Mouse (Mus musculus) macrophage (primary cell): Measurements from ENCODE around the gene Oxct2b. TPM values are rescaled to one million over a fixed set of nuclear protein-coding genes. Genes with fewer than 3 reads are reported as not detected.
"Not testable (repeated sequence)": the region's sequence is repeated elsewhere in the genome, so short reads cannot be mapped to it uniquely, and the experiment has no call there.

Experiments
- H3K27ac ChIP-seq: fragments of 350-480 bp; formaldehyde crosslinking; 2 replicates; pipeline ENCODE4 v1.9.0; 2021
- H3K36me3 ChIP-seq: fragments of 350-480 bp; formaldehyde crosslinking; 2 replicates; pipeline ENCODE4 v1.9.0; 2021; ENCODE audit errors: inconsistent target
- H3K4me3 ChIP-seq: fragments of 350-480 bp; formaldehyde crosslinking; 2 replicates; pipeline ENCODE4 v1.9.0; 2021; ENCODE audit errors: inconsistent target
- H3K79me2 ChIP-seq: fragments of 350-480 bp; formaldehyde crosslinking; 2 replicates; pipeline ENCODE4 v1.9.0; 2021; ENCODE audit errors: inconsistent target
- WGBS: methylation state at CpG from one replicate; pipeline ENCODE4 v1.1.7; 2026; ENCODE audit warnings: inconsistent platforms; ENCODE audit not compliant: missing documents; 5-methylcytosine and 5-hydroxymethylcytosine counted together
- polyA plus RNA-seq: library from polyadenylated mRNA; stranded (reverse); fragments of 250-400 nt; gene quantifications from 3 replicates; pipeline ENCODE4 v1.2.4, GENCODE M21; 2018; ENCODE audit warnings: inconsistent platforms

Gene Oxct2b
- polyA plus RNA-seq, 1 experiment from 2014 or later = not detected

DNA sequence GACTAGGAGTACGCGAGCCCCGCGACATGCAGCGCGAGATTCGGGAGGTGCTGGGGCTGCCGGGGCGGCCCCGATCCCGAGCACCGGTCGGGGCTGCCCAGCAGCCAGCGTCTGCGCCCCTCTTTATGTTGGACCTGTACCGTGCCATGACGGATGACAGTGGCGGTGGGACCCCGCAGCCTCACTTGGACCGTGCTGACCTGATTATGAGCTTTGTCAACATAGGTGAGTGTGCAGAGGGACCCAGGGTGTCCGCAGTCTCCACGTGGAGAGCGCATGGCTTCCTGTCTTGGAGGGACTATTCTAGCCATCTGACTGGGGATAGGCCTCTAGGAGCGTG, 10.6 kb upstream of the Oxct2b start:
- H3K36me3 ChIP-seq = no peaks in the 10 kb centered on the region
- no peaks in the 10 kb centered on the region for H3K79me2 ChIP-seq
- H3K4me3 ChIP-seq = no peak overlapping the region
- H3K27ac ChIP-seq = no peak overlapping the region
- WGBS = 37% methylated on average over 24 of the region's 24 CpGs

DNA sequence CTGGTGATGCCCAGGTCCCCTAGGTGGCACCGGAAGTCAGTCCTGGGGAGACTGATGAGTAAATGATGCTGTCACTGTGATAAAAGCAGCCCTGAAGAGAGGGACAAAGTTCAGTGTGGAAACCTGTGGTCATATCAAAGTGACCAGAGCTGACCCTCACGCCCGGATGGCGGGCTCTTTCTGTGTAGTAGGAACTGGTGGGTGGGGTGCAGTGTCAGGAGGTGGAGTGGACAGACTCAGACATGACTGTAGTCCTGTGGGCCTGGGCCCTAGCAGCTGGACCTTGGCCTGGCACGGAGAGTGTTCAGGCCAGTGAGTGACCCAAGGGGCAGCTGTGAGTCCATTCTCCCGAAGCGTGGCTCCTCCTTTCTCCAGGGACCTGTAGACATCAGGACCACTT, 10.1 kb upstream of the Oxct2b start:
- not testable (repeated sequence) for H3K79me2 ChIP-seq

DNA sequence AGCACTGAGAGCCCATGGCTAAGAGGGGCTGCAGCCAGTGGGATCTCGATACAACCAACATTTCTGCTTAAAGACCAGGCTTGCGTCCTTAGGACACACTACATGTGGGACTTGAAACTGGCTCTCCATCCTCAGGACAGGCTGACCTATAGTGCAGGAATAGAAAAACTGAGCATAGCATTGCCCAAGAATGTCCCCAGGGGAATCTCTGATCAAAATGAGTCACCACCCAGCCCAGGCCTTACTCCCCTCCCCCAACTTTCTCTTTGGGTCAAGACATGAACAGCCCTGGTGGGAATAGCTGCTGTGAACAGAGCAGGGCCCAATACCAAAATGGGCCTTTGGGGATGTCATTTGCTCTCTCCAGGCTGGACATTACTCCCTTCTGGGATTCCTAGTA, 9.2 kb upstream of the Oxct2b start:
- Histone ChIP-seq H3K4me3 (no peak overlapping the region), H3K36me3 (no peaks in the 10 kb centered on the region), H3K79me2 (no peaks in the 10 kb centered on the region), H3K27ac (no peak overlapping the region)
- 90% methylated on average over 2 of the region's 2 CpGs for WGBS

More for the DNA sequence above, 10.1 kb upstream of the Oxct2b start:
- not testable (repeated sequence) for H3K36me3 ChIP-seq, H3K27ac ChIP-seq, H3K4me3 ChIP-seq
- WGBS = 94% methylated on average over 6 of the region's 7 CpGs

DNA sequence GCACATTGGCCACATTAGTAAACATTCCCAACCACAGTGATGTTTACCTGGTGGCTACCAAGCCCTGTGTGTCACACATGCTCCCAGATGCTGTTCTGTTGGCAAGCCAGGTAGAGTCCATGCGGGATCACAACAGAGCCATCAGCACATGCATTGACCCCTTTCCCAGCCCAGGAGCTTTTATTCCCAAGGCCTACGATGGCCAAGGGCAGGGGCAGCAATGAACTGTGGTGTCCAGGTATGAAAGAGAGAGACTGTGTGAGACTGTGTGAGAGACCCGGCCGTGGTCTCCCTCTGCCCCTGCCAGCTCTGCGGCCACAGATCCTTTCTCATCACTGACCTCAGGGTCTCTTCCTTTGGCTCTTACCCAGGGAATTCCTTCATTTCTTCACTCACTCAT, 8.0 kb upstream of the Oxct2b start:
- Histone ChIP-seq H3K4me3 (no peak overlapping the region), H3K27ac (no peak overlapping the region), H3K36me3 (no peaks in the 10 kb centered on the region), H3K79me2 (no peaks in the 10 kb centered on the region)
- 85% methylated on average over 5 of the region's 5 CpGs for WGBS

DNA sequence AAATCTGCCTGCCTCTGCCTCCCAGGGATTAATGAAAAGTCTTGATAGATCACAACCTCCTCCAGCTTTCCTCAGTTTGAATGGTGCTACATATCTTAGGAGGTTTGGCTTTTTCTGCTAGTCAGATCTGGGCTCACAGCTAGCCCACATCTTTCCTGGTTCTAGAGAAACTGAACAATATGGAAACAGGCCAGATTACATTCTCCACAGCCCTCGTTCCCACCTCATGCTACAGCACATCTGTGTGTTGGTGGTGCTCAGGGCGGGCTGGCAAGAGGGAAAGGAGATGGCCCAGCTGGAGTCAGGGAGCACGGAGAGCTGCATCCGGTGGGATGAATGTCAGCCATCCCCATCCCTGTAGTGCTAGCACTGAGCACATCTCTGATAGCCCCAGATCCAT, 5.3 kb upstream of the Oxct2b start:
- 94% methylated on average over 4 of the region's 4 CpGs for WGBS
- no peak overlapping the region for H3K4me3 ChIP-seq
- no peaks in the 10 kb centered on the region for H3K79me2 ChIP-seq
- H3K36me3 ChIP-seq = no peaks in the 10 kb centered on the region
- H3K27ac ChIP-seq = no peak overlapping the region

DNA sequence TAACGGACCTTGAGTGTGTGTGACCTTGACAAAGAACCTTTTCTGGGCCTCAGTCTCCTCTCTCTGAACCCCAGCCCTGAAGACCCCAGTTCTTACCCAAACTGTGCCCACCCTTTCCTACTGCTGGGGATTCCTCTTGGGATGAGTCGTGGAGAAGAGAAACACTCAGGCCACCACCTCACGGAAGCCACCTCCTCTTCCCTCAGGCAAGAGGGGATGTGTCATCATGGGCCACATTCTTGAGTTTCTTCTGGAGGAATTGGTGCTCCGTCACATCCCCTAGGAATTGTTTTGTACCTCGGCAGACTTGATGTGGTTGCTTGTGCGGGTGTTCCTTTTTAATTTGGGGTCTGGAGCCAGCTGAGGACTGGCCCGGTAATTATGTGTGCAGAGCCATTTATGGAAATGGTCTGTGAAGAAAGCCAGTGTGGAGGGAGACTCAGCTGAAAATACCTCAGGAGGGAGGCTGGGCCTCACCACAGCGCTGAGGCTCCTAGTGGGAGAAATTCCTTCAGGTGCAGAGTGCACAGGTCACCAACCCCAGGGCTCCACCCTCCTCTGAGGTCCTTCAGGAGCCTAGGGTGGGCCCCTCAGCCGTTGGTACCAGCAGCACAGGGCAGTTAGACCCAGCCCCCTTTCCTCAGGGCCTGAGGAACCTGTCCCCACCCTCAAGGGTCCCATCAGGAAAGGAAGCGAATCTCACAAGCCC, 4.6 kb upstream of the Oxct2b start:
- not testable (repeated sequence) for H3K79me2 ChIP-seq, H3K4me3 ChIP-seq, H3K27ac ChIP-seq, H3K36me3 ChIP-seq
- 86% methylated on average over 7 of the region's 10 CpGs for WGBS

DNA sequence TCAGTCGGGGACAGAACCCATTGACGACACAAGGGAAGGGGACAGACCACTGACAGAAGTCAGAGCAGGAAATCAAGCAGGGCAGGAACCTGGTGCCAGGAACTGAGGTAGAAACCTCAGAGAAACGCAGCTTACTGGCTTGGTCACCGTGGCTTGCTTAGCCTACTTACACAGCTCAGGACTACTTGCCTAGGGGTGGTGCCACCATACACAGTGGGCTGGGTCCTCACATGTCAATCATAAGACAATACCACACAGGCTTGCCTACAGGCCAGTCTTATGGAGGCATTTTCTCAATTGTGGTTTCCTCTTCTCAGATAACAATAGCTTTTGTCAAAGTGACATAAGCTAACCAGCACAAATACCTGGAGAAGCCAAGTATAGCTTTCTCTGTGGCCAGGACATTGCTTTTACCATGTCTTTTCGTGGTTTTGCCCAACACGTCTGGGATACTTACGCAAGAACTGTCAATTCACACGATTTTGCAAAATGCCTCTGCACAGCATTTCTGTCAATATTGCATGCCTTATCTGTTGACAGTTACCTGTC, 3.8 kb upstream of the Oxct2b start:
- Histone ChIP-seq H3K36me3 (no peaks in the 10 kb centered on the region), H3K4me3 (no peak overlapping the region), H3K79me2 (no peaks in the 10 kb centered on the region), H3K27ac (no peak overlapping the region)
- 6% methylated on average over 8 of the region's 8 CpGs for WGBS

DNA sequence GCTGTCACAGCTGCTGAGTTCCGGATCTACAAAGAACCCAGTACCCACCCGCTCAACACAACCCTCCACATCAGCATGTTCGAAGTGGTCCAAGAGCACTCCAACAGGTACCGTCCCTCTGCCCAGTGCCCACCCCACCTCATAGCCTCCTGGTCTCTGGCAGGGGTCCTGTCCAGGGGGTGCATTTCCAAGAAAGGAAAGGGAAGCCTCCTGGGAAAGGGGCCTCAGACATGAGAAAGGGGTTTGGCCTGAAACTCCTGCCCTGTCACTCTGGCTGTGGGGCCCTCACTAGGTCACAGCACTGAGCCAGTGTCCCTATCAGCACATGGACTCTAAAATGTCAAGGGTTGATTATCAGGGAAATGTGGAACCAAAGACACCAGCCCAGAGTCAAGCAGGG, 1.4 kb upstream of the Oxct2b start:
- not testable (repeated sequence) for H3K79me2 ChIP-seq, H3K27ac ChIP-seq, H3K4me3 ChIP-seq, H3K36me3 ChIP-seq
- WGBS = 97% methylated on average over 4 of the region's 4 CpGs

DNA sequence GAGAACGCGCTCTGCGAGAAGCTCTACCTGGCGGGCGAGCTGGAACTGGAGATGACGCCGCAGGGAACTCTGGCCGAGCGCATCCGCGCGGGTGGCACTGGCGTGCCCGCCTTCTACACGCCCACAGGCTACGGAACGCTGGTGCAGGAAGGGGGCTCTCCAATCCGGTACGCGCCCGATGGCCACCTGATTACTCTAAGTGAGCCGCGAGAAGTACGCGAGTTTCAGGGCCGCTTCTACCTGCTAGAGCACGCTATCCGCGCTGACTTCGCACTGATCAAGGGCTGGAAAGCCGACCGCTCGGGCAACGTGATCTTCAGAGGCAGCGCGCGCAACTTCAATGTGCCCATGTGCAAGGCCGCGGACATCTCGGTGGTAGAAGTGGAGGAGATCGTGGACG, 574 bp downstream of the Oxct2b start:
- H3K27ac ChIP-seq, H3K4me3 ChIP-seq, H3K79me2 ChIP-seq, H3K36me3 ChIP-seq: not testable (repeated sequence)
- 35% methylated on average over 24 of the region's 42 CpGs for WGBS

DNA sequence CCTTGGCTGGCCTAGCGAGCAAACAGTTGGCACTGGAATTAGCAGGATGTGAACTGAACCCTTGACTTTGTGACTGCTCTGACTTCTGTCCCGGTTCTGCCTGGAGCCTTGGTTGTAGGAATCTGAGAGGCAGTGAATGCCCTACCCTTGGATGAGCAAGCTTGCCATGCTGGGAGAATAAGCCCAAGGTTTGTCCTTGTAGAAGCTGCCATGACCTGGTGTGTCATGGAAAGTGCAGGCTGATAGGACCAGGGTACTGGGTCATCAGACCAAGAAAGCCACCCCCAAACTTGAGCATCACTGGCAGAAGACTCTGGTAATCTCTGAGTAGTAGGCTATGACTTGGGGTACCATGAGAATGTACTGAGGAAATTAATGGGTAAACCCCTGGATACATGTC, 5.2 kb downstream of the Oxct2b start:
- no peak overlapping the region for H3K4me3 ChIP-seq

DNA sequence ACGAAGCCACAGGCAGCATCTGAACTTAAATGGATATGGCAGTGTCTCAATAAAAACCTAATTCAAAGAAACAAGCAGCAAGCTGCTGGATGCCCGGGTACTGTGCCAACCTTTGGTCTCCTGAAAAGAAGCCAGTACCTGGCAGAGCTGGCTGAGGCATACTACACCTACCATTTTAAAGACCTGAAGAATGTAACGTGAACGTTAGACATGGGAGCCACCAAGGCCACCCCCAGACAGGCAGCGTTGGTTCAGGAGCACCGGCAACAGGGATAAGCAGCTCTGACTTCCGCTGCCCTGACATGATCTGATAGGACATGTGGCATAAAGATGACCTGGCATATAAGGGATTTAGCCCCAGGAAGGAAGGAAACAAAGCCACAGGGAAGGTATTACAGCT, 10.6 kb downstream of the Oxct2b start:
- Histone ChIP-seq H3K27ac (no peak overlapping the region), H3K36me3 (peaks cover 55% of the 10 kb centered on the region), H3K79me2 (no peaks in the 10 kb centered on the region), H3K4me3 (no peak overlapping the region)
- 100% methylated on average over 7 of the region's 7 CpGs for WGBS

More for the DNA sequence above, 5.2 kb downstream of the Oxct2b start:
- Histone ChIP-seq H3K79me2 (no peaks in the 10 kb centered on the region), H3K27ac (no peak overlapping the region), H3K36me3 (peaks cover 6% of the 10 kb centered on the region; the same call in 1 of the 2 replicates)
- WGBS = 96% methylated on average over 2 of the region's 2 CpGs

DNA sequence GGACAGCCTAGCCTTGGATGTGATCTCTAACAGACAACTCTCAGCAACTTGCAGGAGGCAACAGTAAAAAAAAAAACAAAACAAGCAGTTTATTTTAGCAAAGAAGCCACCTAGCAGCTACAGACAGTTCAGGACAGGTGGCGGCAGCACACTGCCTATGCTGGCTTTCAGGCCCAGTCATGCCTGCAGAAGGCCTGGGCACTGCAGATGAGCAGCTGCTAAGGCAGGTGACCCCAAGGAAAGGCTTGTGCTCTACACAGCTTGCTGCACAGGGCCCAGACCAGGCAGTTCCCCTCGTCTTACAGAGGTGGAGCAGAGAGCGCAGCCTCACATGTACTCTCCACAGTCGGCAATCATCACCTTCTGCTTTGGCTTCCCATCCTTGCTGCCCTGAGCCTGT, 11.0 kb downstream of the Oxct2b start:
- Histone ChIP-seq H3K27ac (no peak overlapping the region), H3K79me2 (no peaks in the 10 kb centered on the region), H3K4me3 (no peak overlapping the region), H3K36me3 (peaks cover 59% of the 10 kb centered on the region)
- 95% methylated on average over 4 of the region's 4 CpGs for WGBS

DNA sequence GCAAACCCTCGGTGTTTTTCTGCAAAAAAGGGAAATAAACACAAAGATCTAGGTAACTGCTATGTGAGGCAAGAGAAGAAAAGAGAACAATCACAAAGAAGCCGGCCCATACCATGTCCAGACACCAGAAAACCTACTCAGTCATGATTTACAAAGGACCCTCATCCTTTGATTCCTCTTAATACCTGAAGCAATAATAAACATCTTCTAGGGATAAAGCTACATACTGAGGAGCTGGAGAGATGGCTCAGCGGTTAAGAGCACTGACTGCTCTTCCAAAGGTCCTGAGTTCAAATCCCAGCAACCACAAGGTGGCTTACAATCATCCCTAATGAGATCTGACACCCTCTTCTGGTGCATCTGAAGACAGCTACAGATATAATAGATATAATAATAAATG, 21.5 kb downstream of the Oxct2b start:
- WGBS = 60% methylated on average over 3 of the region's 3 CpGs

DNA sequence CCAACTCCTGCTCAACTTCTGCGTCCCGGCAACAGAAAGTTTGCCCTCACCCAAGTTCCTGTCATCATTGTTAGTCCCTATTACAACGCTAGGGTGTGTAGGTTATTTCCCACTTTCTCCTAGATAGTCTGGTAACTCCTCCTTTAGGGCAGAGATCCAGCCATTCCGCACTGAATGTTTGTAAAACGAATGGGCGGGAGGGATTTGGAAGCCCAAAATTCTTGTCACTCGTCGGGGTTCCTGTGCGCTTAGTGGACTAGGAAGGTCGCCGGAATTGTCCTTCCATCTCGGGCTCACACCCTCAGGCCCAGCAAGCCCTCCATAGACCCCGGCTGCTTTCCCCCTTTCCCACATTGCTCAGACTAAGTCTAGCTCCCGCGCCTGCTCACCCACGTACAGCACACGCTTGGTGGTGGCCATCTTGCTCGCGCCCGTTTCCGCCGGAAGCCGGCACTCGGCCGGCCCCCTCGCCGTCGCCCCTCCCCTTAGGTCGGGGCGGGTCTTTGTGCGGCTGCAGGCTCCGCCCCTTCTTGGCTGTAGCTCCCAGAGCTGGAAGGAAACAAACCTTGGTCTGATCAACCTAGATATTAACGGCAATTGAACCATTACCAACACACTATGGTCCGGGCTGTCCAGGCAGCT, 23.6 kb downstream of the Oxct2b start, which contains the start of gene Ppie:
Gene Ppie, minus strand, starts transcription at position 439 of the 642 bp plus-strand sequence.
- peak within 1 kb of the TSS; percentile 49 for H3K27ac ChIP-seq
- H3K79me2 ChIP-seq = peaks cover 9% of the 10 kb centered on the region
- H3K4me3 ChIP-seq = peak within 1 kb of the TSS; percentile 67
- 2% methylated on average over 34 of the region's 34 CpGs for WGBS
- peaks cover 14% of the 10 kb centered on the region; the same call in 1 of the 2 replicates for H3K36me3 ChIP-seq

More for the DNA sequence above, 21.5 kb downstream of the Oxct2b start:
- peaks cover 34% of the 10 kb centered on the region for H3K36me3 ChIP-seq
- H3K79me2 ChIP-seq = peaks cover 9% of the 10 kb centered on the region
- H3K4me3 ChIP-seq = no peak overlapping the region
- no peak overlapping the region for H3K27ac ChIP-seq

DNA sequence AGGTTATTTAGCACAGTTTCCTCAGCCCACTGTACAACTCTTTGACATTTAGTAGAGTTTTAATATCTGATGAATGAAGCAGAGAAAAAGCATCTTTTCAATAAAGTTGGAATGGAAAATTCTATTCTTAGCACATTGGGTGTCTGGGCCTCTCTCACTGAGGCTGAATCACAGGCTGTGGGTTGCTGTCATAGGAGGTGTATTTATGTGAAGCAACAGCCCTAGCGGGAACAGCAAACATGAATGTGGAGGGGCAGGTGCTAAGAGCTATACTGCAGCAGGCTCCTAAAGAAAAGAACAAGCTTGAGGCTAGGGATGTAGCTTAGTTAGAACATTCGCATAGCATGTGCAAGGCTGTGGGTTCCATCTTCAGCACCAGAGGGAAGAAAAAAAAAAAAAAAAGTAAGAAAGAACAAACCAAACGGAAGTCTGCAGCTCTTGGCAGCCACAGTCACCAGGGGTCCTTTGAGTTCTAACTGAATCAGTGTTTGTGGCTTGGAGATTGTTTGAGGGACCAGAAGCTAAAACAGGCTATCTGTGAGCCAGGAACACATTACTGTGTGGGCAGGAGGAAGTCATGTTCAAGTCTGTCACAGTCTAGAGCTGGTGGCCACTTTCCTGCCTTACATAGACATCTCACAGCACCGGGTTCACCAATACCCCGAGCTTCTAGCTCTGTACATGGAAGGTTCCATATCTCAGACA, 31.5 kb downstream of the Oxct2b start:
- no peaks in the 10 kb centered on the region for H3K79me2 ChIP-seq
- WGBS = 9% methylated on average over 5 of the region's 5 CpGs
- no peak overlapping the region for H3K27ac ChIP-seq
- H3K36me3 ChIP-seq = no peaks in the 10 kb centered on the region
- no peak overlapping the region for H3K4me3 ChIP-seq
